Mouse (Mus musculus) olfactory bulb, adult 2 months (tissue): ENCODE measurements around the gene Sh3tc1. TPM values are rescaled to one million over a fixed set of nuclear protein-coding genes. Genes with fewer than 3 reads are reported as not detected.

Experiments used
- H3K27ac ChIP-seq: fragments of 200-500 bp; 2 replicates; pipeline ENCODE4 v1.5.1; 2012; ENCODE audit warnings: low read depth, low read length; ENCODE audit not compliant: insufficient read depth
- H3K4me1 ChIP-seq: fragments of 200-500 bp; 2 replicates; pipeline ENCODE4 v1.6.1; 2012; ENCODE audit warnings: low read length; ENCODE audit not compliant: control insufficient read depth, insufficient read depth
- H3K4me3 ChIP-seq: fragments of 200-500 bp; 2 replicates; pipeline ENCODE4 v1.5.1; 2012; ENCODE audit warnings: mild to moderate bottlenecking, low read depth, low read length, moderate library complexity; ENCODE audit not compliant: insufficient read depth
- CTCF ChIP-seq: fragments of 200-500 bp; IDR thresholded peaks from 2 replicates; pipeline ENCODE4 v1.5.1; 2012; ENCODE audit warnings: low read depth, mild to moderate bottlenecking, low read length, moderate library complexity; ENCODE audit not compliant: insufficient read depth
- POLR2A ChIP-seq: fragments of 200-500 bp; IDR thresholded peaks from 2 replicates; pipeline ENCODE4 v1.6.1; 2012; ENCODE audit warnings: mild to moderate bottlenecking, low read depth, low read length, moderate library complexity; ENCODE audit not compliant: insufficient read depth
- WGBS: fragments of 180-500 bp; shearing (Covaris S2); methylation state at CpG from one replicate; pipeline ENCODE4 v1.1.7; 2018; 5-methylcytosine and 5-hydroxymethylcytosine counted together
- polyA plus RNA-seq: library from polyadenylated mRNA; stranded (reverse); fragments of >200 nt; gene quantifications from 2 replicates; pipeline ENCODE4 v1.2.4, GENCODE M21; 2012; ENCODE audit warnings: low replicate concordance; ENCODE audit not compliant: missing spikeins, insufficient read depth, insufficient read length

Gene Sh3tc1
- polyA plus RNA-seq, 1 experiment = not detected

GRCm38 (mm10) chr5:35703183-35703582 is 36.6 kb downstream of the Sh3tc1 start:
- WGBS = 88% methylated on average over 8 of the region's 8 CpGs
- Histone ChIP-seq H3K27ac (no peak overlapping the region), H3K4me1 (no peaks in the 10 kb centered on the region), H3K4me3 (no peak overlapping the region)
- TF ChIP-seq CTCF (no peak), POLR2A (no peak)

GRCm38 (mm10) chr5:35702582-35703140 is 37.1 kb downstream of the Sh3tc1 start:
- 89% methylated on average over 4 of the region's 4 CpGs for WGBS
- TF ChIP-seq CTCF (no peak), POLR2A (no peak)
- Histone ChIP-seq H3K4me3 (no peak overlapping the region), H3K4me1 (no peaks in the 10 kb centered on the region), H3K27ac (no peak overlapping the region)

GRCm38 (mm10) chr5:35701042-35701441 is 38.7 kb downstream of the Sh3tc1 start:
- no peak for TF ChIP-seq POLR2A
- TF ChIP-seq CTCF = no peak
- Histone ChIP-seq H3K27ac (no peak overlapping the region), H3K4me1 (no peaks in the 10 kb centered on the region), H3K4me3 (no peak overlapping the region)
- 58% methylated on average over 6 of the region's 6 CpGs for WGBS

GRCm38 (mm10) chr5:35695815-35696214 is 44.0 kb downstream of the Sh3tc1 start:
- no peak for TF ChIP-seq POLR2A
- no peak for TF ChIP-seq CTCF
- Histone ChIP-seq H3K4me1 (no peaks in the 10 kb centered on the region), H3K4me3 (no peak overlapping the region), H3K27ac (no peak overlapping the region)
- WGBS = 42% methylated on average over 5 of the region's 5 CpGs

- TF ChIP-seq POLR2A = no peak
- TF ChIP-seq CTCF = no peak
- 77% methylated on average over 4 of the region's 4 CpGs for WGBS
- Histone ChIP-seq H3K4me3 (no peak overlapping the region), H3K4me1 (no peaks in the 10 kb centered on the region), H3K27ac (no peak overlapping the region)
Measured at GRCm38 (mm10) chr5:35693638-35694037, 46.1 kb downstream of the Sh3tc1 start.

GRCm38 (mm10) chr5:35691246-35691645 is 48.5 kb downstream of the Sh3tc1 start:
- no peak for TF ChIP-seq POLR2A
- no peak overlapping the region for H3K27ac ChIP-seq
- 73% methylated on average over 11 of the region's 11 CpGs for WGBS
- H3K4me3 ChIP-seq = no peak overlapping the region
- H3K4me1 ChIP-seq = peaks cover 7% of the 10 kb centered on the region; the same call in 1 of the 2 replicates

GRCm38 (mm10) chr5:35690485-35691165 is 49.2 kb downstream of the Sh3tc1 start:
- Histone ChIP-seq H3K4me1 (peaks cover 7% of the 10 kb centered on the region; the same call in 1 of the 2 replicates), H3K27ac (no peak overlapping the region), H3K4me3 (no peak overlapping the region)
- TF ChIP-seq CTCF (no peak), POLR2A (no peak)
- 77% methylated on average over 8 of the region's 8 CpGs for WGBS

- no peak for TF ChIP-seq CTCF
- TF ChIP-seq POLR2A = no peak
- no peak overlapping the region for H3K27ac ChIP-seq
- H3K4me3 ChIP-seq = no peak overlapping the region
- H3K4me1 ChIP-seq = peaks cover 7% of the 10 kb centered on the region; the same call in 1 of the 2 replicates
Measured at GRCm38 (mm10) chr5:35689374-35689773, 50.4 kb downstream of the Sh3tc1 start.

GRCm38 (mm10) chr5:35688851-35689250 is 50.9 kb downstream of the Sh3tc1 start:
- WGBS = 79% methylated on average over 2 of the region's 2 CpGs

More at GRCm38 (mm10) chr5:35688851-35689250, 50.9 kb downstream of the Sh3tc1 start:
- H3K27ac ChIP-seq = no peak overlapping the region
- H3K4me1 ChIP-seq = peaks cover 7% of the 10 kb centered on the region; the same call in 1 of the 2 replicates
- TF ChIP-seq POLR2A (no peak), CTCF (no peak)
- no peak overlapping the region for H3K4me3 ChIP-seq
